ENCODE assay signal across 7 mouse cellular contexts in the genomic region with DNA sequence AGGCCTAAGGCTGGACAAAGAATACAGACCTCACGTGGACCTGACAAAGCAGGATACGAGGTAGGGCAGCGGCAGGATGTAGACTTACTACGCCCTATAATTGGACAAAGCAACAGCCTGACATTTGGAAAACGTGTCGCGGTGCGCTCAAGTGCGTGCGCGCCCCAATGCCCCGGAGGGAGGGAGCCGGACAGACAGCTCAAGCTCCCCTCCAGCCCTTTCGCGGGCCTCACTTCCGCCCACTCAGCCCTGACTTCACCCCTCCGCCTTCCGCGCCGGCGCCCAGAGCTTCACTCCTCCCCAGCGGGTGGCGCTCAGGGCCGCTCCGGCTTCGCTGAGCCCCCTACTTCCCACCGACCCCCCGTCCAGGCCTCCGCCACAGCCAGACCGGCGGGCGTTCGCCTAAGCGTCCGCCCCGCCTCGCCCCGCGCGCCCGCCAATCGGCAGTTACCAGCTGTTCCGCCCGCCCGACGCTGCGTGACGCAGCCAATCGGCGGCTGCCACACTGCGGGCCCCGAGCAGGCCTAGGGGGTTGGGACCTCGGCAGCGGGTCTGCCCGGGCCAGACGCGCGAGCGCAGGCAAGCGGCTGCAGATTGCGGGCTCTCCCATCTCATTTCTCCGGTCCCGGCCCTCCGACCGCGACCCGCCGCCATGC. TPM values are rescaled to one million over a fixed set of nuclear protein-coding genes. Genes with fewer than 3 reads are reported as not detected.
DNase-seq lines count a peak whose midpoint lies in the region; ATAC-seq and TF ChIP-seq lines count a peak whose summit lies in the region.

A gene (plus strand): TSS at position 389 of the 656 bp plus-strand sequence.
A gene (minus strand): TSS at position 406 of the 656 bp plus-strand sequence.

- peak within 1 kb of the TSS; percentile 98 for H3K27ac ChIP-seq in embryonic facial prominence, embryonic 12.5 days
- H3K27ac ChIP-seq in limb, embryonic 12.5 days, result peak within 1 kb of the TSS; percentile 97
- peak within 1 kb of the TSS; percentile 95 for H3K27ac ChIP-seq in midbrain, embryonic 15.5 days
- peak within 1 kb of the TSS; percentile 96 for H3K27ac ChIP-seq in spleen, adult 2 months (ENCODE audit: insufficient read depth, low read length)

- no peaks in the 10 kb centered on the region for H3K9me3 ChIP-seq in embryonic facial prominence, embryonic 12.5 days
- H3K9me3 ChIP-seq in limb, embryonic 12.5 days, result no peaks in the 10 kb centered on the region
- H3K9me3 ChIP-seq in midbrain, embryonic 15.5 days, result no peaks in the 10 kb centered on the region

- TF ChIP-seq POLR2A in spleen, adult 2 months (IDR thresholded peaks at IDR 0.05; ENCODE audit: low read depth, low read length), result peak; percentile 96

- TF ChIP-seq CTCF in spleen, adult 2 months (IDR thresholded peaks at IDR 0.05; ENCODE audit: extremely low read depth, insufficient read depth, insufficient read length, insufficient replicate concordance), result no peak

- H3K27me3 ChIP-seq in embryonic facial prominence, embryonic 12.5 days, result no peaks in the 10 kb centered on the region
- H3K27me3 ChIP-seq in limb, embryonic 12.5 days, result no peaks in the 10 kb centered on the region
- H3K27me3 ChIP-seq in midbrain, embryonic 15.5 days (replicated peaks), result no peaks in the 10 kb centered on the region
- H3K27me3 ChIP-seq in spleen, adult 2 months (ENCODE audit: control insufficient read depth, insufficient read depth, low read length), result no peaks in the 10 kb centered on the region

- H3K9ac ChIP-seq in embryonic facial prominence, embryonic 12.5 days, result peak within 1 kb of the TSS; percentile 99
- peak within 1 kb of the TSS; percentile 97 for H3K9ac ChIP-seq in limb, embryonic 12.5 days (replicated peaks)
- peak within 1 kb of the TSS; percentile 90 for H3K9ac ChIP-seq in midbrain, embryonic 15.5 days

- DNase-seq in adrenal gland, postnatal 25 days, result peak; percentile 97
- DNase-seq in heart, adult 11 months, result peak; percentile 100
- peak; percentile 95 for DNase-seq in kidney, adult 18-20 months
- DNase-seq in spleen, adult 2 months (ENCODE audit: low read depth in 1 of 2, low spot score in 2 of 2), result peak; percentile 74 to 93

- ATAC-seq in embryonic facial prominence, embryonic 12.5 days (ENCODE audit: insufficient number of reproducible peaks, insufficient read depth, low FRiP score, low TSS enrichment), result peak; percentile 100
- peak; percentile 99 for ATAC-seq in limb, embryonic 12.5 days (ENCODE audit: insufficient number of reproducible peaks, insufficient read depth, low FRiP score, low TSS enrichment, low read depth)
- peak; percentile 99 for ATAC-seq in midbrain, embryonic 15.5 days (replicated peaks)

- peaks cover 18% of the 10 kb centered on the region for H3K36me3 ChIP-seq in embryonic facial prominence, embryonic 12.5 days
- peaks cover 22% of the 10 kb centered on the region for H3K36me3 ChIP-seq in limb, embryonic 12.5 days
- no peaks in the 10 kb centered on the region; the same call in 1 of the 2 replicates for H3K36me3 ChIP-seq in midbrain, embryonic 15.5 days (replicated peaks)
- peaks cover 3% of the 10 kb centered on the region; the same call in 1 of the 2 replicates for H3K36me3 ChIP-seq in spleen, adult 2 months (ENCODE audit: control insufficient read depth, insufficient read depth, low read length)

- peak within 1 kb of the TSS; percentile 75 for H3K4me2 ChIP-seq in embryonic facial prominence, embryonic 12.5 days (replicated peaks)
- H3K4me2 ChIP-seq in limb, embryonic 12.5 days, result peak within 1 kb of the TSS; percentile 74
- peak within 1 kb of the TSS; percentile 66 for H3K4me2 ChIP-seq in midbrain, embryonic 15.5 days

- H3K4me3 ChIP-seq in embryonic facial prominence, embryonic 12.5 days, result peak within 1 kb of the TSS; percentile 97
- H3K4me3 ChIP-seq in limb, embryonic 12.5 days (replicated peaks), result peak within 1 kb of the TSS; percentile 92
- peak within 1 kb of the TSS; percentile 90 for H3K4me3 ChIP-seq in midbrain, embryonic 15.5 days
- H3K4me3 ChIP-seq in spleen, adult 2 months (ENCODE audit: extremely low read depth, insufficient read depth, insufficient read length), result peak within 1 kb of the TSS; percentile 100

- peaks cover 20% of the 10 kb centered on the region for H3K4me1 ChIP-seq in embryonic facial prominence, embryonic 12.5 days
- H3K4me1 ChIP-seq in limb, embryonic 12.5 days (replicated peaks), result peaks cover 24% of the 10 kb centered on the region
- H3K4me1 ChIP-seq in midbrain, embryonic 15.5 days, result peaks cover 31% of the 10 kb centered on the region
- no peaks in the 10 kb centered on the region; the same call in 1 of the 2 replicates for H3K4me1 ChIP-seq in spleen, adult 2 months (ENCODE audit: control insufficient read depth, insufficient read depth, insufficient read length)

- WGBS in embryonic facial prominence, embryonic 12.5 days, result under 1% methylated on average over 64 of the region's 68 CpGs
- under 1% methylated on average over 68 of the region's 68 CpGs for WGBS in limb, embryonic 12.5 days
- WGBS in midbrain, embryonic 15.5 days, result under 1% methylated on average over 65 of the region's 68 CpGs
- WGBS in spleen, adult 2 months, result under 1% methylated on average over 68 of the region's 68 CpGs

RNA-seq across cellular contexts. Expression of the first gene that starts in this region (rescaled TPM):
- 377 and 379 TPM in 2 replicates for total RNA-seq in adrenal gland, postnatal 25 days (2021)
- 634 and 678 TPM in 2 replicates for polyA plus RNA-seq in embryonic facial prominence, embryonic 12.5 days (2016; fragmentation: Nextera tagmentation; extraction: Ambion mirVana)
- polyA plus RNA-seq in limb, embryonic 12.5 days (2016; fragmentation: Nextera tagmentation; extraction: Ambion mirVana), result 620 and 666 TPM in 2 replicates
- polyA plus RNA-seq in midbrain, embryonic 15.5 days (2015; fragmentation: Nextera tagmentation; extraction: Ambion mirVana), result 351 and 354 TPM in 2 replicates
- polyA plus RNA-seq in spleen, adult 2 months (2012; rRNA removed), result 214 and 398 TPM in 2 replicates

RNA-seq across cellular contexts. Expression of the second gene that starts in this region (rescaled TPM):
- total RNA-seq in adrenal gland, postnatal 25 days (2021), result 2.3 and 4.0 TPM in 2 replicates
- 2.1 and 4.2 TPM in 2 replicates for polyA plus RNA-seq in embryonic facial prominence, embryonic 12.5 days (2016; fragmentation: Nextera tagmentation; extraction: Ambion mirVana)
- polyA plus RNA-seq in limb, embryonic 12.5 days (2016; fragmentation: Nextera tagmentation; extraction: Ambion mirVana), result 3.5 and 4.1 TPM in 2 replicates
- 5.9 and 7.0 TPM in 2 replicates for polyA plus RNA-seq in midbrain, embryonic 15.5 days (2015; fragmentation: Nextera tagmentation; extraction: Ambion mirVana)
- 0.89 and 0.97 TPM in 2 replicates for polyA plus RNA-seq in spleen, adult 2 months (2012; rRNA removed)

Comparison
In these comparisons a context has a peak if more than half of its experiments do, and no peak if none do; other contexts are left out.
1. Peak in every context shown above with its lines: DNase-seq, ATAC-seq, H3K4me3 ChIP-seq and H3K27ac ChIP-seq.